Mouse (Mus musculus) cerebellum, adult 2 months (tissue): ENCODE results near the gene Col6a2.

ENCODE experiments used
- CTCF ChIP-seq: fragments of 200-500 bp; IDR thresholded peaks from 2 replicates; pipeline ENCODE4 v1.5.1; 2011; ENCODE audit warnings: low read depth, mild to moderate bottlenecking, control low read depth, low read length, moderate library complexity, borderline replicate concordance; ENCODE audit not compliant: insufficient read depth
- POLR2A ChIP-seq: fragments of 200-500 bp; IDR thresholded peaks from 2 replicates; pipeline ENCODE4 v1.6.1; 2011; ENCODE audit warnings: low read length, control low read depth, borderline replicate concordance; ENCODE audit not compliant: insufficient read depth

DNA sequence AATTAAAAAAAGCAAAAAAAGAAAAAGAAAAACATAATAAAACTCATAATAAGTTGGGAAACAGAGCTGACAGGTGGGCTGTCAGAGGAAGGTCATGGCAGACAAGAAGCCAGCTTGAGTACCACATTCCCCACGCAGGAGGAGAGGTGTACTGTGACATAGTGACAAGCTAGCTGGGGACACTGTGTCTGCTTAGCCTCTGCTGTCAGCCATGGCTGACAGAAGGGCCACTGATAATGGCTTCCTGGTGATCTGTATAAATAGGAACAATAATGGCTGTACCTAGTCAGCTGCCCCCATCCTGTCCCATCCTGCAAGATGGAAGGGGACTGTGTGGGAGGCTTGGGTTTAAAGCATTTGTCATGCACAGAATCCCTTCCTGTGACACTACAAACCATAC, 37.2 kb downstream of the Col6a2 start:
- TF ChIP-seq CTCF, result no peak
- no peak for TF ChIP-seq POLR2A
